Mouse (Mus musculus) hindlimb bud, embryonic 11.5 days (tissue): ENCODE measurements around the gene Lrrc51.
"Not testable (repeated sequence)": the region's sequence is repeated elsewhere in the genome, so short reads cannot be mapped to it uniquely, and the experiment has no call there.

Experiments used
- DNase-seq: peaks from one replicate; pipeline ENCODE4 v3.0.0-alpha.2; 2012; ENCODE audit warnings: low read depth, low spot score; ENCODE audit errors: extremely low spot score

Lrrc51 gene

DNA sequence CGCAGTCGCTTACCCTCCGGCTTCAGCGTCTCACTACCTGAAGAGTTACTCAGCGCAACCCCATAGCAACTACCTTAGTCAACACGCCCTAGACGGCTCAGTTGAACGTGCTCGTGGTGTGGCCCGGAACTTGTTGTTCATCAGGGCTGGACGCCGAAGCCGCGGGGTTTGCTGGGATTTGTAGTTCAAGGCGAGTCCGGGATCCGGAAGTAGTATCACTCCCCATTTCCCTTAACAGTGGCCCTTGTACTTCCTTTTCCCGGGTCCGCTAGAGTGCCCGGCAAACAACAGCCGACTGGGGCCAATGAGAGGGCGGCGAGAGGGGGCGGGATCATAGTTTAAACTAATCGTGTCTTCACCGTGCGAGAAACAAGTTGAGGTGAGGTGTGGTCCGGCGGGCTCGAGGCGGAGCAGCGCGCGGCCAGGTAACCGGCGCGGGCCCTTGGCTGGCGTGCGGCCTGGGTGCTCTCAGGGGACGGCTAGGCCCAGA, at the start of gene Lrrc51, which contains the start of gene Numa1:
Gene Lrrc51, minus strand, starts transcription at position 145 of the 490 bp plus-strand sequence.
Gene Numa1, plus strand, starts transcription at position 361 of the 490 bp plus-strand sequence.
- DNase-seq: peak; percentile 87

DNA sequence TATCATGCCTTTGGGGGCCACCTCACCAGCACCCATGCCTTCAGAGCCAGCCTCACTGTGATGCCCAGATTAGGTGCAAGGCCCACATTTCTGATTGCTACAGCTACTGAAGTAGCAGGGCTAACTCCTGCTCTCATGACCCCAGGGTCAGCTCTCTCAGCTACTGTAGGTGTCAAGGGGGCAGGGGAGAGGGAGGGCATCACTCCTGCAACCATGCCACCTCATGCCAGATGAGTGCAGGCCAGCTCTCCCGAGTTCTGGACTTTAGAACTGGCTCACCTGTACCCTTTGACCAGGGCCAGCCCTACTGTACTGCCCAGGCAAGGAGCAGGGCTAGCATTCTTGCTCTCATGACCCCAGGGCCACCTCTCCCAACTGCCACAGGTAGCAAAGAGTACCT, 49.0 kb upstream of the Lrrc51 start:
- no peak for DNase-seq

DNA sequence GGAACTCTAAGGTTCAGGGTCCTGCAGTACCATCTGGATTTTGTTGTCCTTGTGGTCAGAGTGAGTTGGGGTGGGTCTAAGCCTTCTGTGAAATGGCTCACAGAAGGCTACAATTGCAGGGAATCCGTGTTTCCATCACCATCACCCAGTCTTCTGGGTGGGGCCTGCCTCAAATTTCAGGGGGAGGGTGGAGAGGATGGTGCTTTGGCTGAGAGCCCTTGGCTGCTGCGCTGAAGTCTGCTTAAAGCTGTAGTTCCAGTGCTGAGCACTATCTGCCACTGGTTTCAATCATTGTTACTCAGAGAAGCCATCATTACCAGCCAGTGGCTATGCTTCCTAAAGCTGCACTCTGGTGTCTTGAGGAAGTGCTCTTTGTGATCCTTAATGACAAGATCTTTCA, 40.8 kb upstream of the Lrrc51 start:
- DNase-seq: no peak

DNA sequence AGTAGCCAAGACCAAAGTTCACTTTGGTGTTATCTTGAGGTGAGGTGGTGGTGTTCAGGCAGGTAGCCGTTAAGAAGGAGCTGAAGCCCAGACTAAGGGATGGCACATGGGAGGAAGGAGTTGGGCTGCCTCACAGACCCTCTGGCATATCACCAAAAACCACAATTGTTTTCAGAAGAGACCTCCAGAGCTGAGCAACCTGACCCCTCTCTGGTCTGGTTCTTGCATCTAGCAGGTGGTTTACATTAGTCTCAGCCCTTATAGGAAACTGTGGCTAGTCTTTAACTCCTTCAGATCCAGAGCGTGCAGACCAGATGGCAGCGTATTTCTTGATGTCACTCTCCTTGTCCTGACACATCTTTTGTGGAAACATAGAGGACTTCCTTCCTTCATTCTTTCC, 40.0 kb upstream of the Lrrc51 start:
- no peak for DNase-seq

DNA sequence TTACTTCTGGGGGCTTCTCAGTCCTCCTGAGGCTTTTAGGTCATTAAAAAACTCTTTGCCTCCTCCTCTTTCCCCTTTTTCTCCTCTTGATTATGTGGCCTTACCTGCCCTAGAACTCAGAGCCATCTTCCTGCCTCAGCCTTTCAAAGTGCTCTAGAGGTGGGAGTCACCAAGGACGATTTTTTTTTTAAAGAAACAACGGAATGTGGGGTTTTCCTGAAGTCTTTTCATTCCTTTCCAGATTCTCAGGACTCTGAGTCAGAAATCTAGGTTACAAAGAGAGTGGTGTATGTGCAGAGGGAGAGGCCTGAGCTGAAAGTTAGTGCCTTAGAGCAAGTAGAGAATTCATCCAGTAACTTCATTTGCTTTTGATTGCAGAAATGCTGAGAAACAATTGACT, 38.0 kb upstream of the Lrrc51 start:
- DNase-seq: no peak

DNA sequence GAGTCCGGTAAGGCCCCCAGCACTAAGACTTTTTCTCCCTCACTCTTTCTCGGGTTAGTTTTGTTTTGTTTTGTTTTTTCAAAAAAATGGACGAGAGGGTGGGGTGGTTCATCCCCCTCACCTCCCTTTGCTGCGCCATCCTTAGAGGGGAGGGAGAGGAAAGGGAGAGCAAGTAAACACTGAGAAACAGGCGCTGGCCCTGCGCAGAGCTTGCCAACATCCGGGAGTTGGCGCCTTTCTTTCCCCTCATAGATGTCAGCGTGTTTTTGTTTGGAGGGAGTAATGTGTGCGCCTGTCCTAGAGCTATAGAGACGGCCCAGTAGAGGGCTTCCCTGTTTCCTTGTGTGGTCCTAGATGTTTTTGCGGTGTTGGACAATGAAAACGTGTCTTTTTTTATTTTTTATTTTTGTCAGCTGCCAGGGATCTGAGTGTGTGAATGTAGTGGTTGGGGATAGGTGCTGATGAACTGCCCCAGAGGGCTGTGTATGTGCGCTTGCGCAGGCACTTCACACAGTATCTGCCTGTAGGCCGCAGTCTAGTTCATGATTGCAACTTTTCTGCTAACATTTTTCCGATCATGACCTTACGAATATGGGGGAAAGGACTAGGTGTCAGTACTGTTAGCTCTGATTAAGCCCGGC, 37.2 kb upstream of the Lrrc51 start:
- no peak for DNase-seq

DNA sequence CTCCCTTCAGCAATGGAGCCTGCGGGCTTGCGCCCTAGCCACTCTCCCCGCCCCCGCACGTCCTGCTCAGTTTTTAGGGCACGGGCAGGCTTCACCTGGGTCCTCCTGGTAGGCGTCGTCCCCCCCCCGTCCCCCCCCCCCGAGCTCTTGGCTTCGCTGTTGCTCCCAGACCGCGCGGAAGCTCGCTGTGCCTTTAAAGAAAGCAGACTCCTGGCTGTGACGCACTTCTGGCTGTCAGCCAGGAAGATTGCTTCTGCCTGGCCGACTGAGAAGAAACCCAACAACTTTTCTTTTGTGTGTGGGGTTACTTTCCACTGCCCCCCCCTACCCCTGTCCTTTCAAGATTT, 36.7 kb upstream of the Lrrc51 start:
- DNase-seq: no peak

DNA sequence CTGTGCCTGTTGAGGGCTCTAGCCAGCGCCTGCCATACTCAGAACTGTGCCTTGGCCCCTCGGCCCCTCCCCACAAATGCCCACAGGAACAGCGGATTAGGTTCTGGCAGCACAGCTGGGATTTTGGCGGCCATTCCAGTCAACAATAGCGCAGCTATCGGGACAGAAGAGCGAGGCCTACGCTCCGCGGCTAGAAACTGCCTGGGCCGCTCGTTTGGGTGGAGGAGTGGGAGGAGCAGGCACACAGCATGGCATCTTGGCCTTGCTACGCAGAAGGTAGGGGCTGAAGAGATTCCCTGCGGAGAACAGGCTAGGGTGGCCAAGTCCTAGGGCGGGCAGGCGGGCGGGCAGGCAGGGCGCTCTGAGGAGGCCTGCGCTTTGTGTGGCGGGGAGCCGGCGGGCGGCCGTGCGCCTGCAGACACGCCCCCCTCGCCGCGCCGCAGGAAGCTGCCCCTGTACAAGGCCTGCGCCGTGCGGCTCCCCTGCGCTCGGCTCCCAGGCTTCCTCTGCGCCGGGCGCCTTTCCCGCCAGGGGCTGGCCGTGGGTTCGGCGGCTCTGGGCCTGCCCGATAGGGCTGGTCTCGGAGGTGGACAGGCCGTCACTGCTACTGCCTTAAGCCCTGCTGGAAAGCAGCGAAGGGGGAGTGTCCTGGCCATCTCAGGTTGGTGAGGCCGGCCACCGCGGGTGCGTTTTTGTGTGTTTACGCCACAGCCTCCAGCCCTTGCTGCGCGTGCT, 36.2 kb upstream of the Lrrc51 start:
- no peak for DNase-seq

DNA sequence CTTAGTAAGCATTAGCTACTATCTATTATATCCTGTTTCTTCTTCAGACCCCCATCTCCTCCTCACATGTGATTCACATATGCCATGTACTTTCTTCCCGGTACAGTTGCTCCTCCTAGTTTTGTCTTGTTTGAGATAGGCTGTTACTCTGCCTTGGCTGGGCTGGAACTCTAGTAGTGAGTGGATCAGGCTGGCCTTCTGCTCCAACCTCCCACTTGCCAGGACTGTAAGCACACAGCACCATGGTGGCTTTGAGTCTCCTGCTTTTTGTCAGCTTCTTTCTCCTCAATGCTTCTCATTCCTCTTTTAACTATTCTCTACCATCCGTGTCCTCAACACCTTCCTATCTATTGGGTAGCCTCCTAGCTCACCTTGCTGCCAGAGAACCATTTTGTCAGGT, 35.1 kb upstream of the Lrrc51 start:
- no peak for DNase-seq

DNA sequence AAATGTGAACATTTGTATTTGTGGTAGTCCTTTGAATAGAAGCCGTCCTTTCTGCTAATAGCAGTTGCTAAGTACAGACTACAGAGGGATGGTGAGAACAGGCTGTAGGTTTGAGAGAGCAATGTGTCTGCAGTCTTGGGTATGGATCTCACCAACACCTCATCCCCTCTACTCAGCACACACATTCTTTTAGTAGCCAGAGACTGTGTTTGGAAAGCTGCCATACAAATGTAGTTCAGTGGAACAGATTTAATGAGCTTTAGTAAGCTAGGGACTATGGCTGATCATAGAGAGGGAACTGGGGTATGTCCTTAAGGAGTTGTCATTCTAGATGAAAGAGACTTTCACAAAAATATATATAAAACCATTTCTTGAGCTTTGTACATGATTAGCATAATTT, 33.6 kb upstream of the Lrrc51 start:
- DNase-seq: no peak

DNA sequence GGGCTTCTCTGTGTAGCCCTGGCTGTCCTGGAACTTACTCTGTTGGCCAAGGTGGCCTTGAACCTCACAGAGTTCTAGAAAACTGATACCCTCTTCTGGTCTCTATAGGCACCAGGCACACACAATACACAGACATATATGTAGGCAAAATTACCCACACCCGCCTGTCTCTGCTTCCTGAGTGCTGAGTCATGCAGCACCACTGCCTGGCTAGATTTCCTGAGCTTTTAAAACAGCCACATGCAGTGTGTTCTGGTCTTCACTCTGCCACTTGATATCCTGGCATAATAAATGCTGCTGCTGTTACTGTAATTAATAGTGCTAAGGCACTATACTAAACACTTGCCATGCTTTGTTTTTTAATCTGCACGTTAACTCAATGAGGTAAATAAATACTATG, 31.9 kb upstream of the Lrrc51 start:
- no peak for DNase-seq

DNA sequence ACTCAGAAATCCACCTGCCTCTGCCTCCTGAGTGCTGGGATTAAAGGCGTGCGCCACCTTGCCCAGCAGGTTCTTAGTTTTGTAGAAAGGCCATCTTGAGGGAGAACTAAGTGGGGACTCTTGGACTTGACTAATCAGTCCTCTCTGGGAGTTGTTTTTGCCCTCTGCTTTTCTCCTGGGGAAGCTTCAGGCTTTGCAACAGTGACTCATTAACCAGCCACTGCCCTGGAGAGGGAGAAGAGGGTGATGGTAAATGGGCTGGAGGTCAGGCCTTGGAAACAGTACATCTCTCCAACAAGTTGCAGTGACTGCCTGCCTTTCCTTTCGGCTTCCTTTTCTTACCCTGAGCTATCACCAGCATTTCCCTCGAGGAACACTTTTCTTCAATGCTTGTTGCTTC, 30.9 kb upstream of the Lrrc51 start:
- DNase-seq: no peak

DNA sequence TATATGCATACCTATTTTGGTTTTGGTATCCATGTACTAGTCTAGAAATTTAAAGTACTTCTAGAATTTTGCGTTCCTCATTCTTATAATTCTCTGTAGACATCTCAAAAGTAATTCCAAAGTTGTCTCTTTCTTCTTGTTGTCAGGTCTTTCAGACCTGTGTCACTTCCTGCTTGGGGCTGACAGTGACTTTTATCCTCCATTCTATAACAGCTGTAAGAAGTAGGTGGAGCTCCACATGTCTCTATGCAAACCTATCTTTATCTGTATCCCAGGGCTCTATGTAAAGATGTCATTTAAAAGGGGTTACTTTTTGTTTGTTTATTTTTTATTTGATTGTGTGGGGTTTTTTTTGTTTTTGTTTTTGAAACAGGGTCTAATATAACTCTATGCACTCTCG, 29.9 kb upstream of the Lrrc51 start:
- no peak for DNase-seq

DNA sequence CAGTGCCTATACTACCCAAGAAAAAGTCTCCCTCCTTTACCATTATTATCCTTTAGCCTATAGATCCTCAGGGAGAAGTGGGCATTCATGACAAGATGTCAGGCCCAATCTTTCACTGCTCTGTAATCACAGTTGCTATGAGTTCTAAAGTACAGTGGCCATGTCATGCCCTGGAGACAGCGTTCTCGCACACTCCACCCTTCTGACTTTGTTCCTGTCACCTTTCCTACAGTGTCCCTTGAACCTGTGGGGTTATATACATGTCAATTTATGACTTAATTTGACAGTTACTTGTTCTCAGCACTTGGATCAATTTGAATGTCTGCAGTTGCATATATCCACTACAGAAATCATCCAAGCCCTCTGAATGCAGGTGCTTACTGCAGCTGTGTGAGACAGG, 29.1 kb upstream of the Lrrc51 start:
- no peak for DNase-seq

DNA sequence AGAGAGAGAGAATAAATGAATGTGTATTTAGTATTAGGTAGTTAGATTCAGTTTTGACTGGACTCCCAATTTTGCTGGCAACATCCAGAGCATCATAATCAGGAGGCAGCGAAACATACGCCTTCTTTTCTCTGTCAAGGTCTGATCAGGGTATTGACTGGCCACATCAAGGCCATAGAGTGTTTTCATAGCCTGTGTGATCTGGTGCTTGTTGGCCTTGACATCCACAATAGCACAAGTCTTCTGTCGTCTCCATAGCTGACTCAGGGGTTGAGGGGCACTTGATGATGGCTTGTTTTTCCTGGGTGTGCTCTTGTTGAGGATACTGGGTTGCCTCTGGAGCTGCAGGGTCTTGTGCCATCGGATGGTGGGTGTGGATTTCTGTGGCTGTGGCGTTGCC, 23.2 kb upstream of the Lrrc51 start:
- DNase-seq: no peak

DNA sequence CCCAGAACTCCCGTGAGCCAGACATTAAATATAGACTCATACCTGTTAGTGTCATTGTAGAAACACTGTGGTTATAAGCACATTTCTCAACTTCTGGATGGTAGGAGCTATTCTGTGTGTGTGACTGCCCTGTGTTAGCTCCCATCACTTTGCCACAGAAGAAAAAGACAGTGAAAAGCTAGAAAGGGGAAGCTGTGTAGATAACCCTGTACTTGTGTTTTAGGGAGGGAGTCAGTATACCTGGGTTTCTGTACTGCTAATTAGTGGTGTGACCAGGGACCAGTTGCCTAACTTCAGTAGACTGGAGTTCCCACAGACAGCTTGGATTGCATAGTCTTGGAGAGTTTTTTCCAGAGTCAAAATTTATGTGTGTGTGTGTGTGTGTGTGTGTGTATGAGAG, 22.8 kb upstream of the Lrrc51 start:
- no peak for DNase-seq

DNA sequence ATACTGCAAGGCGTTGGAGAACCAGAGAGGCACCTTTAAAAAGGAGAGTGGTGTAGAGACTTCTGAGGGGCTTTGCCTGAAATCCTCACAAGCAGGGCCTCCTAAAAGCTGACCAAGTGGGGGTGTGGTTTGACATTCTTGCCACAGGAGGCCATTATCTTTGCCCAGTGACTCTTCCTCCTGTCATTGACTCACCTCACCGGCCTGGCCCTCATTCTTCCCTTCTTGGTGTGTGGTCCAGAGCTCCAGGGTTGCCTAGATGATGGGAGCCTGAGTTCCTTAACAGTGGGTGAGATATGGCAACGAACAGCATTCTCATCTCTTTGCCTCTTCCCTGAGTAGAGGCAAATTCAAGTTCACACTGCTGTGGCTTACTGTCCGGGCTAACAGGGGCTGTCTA, 22.2 kb upstream of the Lrrc51 start:
- no peak for DNase-seq

DNA sequence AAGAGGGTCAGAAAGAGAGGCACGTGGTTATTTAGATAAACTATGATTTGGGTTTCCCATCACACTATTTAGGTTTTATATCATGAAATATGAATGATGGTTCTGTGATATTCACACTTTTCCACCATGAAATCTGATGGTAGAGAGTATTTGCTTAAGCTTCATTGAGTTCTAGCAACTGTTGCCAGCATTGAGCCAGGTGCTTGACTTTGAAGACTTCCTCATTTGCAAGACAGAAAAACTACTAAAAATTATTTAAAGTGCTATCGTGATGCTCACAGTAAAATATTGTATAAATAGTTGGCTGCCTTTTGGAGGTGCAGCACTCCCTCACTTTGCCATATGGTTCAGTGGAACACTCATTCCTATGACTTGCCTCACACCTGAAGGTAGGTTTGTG, 21.6 kb upstream of the Lrrc51 start:
- DNase-seq: no peak

DNA sequence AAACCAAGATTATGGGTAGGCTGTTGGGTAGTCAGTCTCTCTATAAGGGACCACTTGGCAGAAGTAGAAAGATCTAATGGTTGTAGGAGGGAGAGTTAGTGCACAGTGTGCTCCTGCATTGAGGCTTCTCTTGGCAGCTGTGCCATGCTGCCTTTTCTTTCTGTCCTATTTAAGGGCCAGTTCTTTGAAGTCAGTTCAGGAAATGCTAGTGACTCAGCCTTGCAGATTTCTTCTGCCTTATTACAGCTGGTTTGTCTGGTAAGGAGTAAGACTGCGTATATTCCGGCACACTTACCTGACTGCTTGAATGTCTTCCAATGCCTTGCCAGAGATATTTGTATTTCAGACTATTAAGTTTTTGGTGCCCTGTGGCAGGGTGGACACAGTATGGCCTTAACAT, 20.5 kb upstream of the Lrrc51 start:
- DNase-seq: no peak

DNA sequence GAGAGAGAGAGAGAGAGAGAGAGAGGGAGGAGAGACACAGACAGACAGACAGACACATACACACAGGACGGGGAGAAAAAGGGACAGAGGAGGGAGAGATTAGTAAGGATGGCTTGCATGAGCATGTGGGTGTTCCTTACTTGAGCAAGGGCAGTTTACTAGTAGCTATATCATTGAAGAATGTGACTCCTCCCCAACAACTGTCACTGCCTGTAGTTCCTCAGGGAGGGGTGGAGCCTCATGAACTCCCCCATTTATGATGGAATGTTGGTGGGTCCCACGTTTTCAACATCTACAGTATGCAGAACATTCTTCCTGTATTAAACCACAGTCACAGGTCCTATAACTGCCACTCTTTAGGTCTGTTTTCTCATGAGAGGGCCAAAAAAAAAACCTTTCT, 18.4 kb upstream of the Lrrc51 start:
- DNase-seq: no peak

DNA sequence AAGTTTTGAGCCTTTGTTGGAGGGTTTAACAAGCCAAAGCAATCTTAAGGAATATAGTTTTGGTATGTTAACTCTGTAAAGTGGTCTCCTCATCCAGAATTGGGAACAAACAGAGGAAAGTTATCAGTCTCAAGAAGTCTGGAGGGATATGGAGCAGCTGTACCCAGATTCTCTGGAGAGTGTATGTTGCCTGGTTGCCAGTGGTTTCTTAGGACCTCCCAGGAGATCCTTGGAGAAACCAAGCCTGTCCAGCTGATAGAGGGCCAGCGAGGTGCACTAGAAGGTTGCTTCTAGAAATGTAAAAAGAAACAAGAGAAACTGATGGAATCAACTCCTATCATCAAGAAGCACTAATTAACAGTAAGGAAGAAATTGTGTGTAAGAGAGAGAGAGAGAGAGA, 18.0 kb upstream of the Lrrc51 start:
- no peak for DNase-seq

DNA sequence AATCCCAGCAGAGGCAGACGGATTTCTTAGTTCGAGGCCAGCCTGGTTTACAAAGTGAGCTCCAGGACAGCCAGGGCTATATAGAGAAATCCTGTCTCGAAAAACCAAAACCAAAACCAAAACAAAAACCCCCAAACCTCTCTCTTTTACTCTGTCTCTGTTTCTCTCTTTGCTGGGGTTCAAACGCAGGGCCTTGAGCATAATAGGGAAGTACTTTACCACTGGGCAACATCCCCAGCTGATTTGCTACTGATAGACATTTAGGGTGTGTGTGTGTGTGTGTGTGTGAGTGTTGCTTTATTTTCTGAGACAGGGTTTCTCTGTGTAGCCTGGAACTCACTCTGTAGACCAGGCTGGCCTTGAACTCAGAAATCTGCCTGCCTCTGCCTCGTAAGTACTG, 15.3 kb upstream of the Lrrc51 start:
- not testable (repeated sequence) for DNase-seq

DNA sequence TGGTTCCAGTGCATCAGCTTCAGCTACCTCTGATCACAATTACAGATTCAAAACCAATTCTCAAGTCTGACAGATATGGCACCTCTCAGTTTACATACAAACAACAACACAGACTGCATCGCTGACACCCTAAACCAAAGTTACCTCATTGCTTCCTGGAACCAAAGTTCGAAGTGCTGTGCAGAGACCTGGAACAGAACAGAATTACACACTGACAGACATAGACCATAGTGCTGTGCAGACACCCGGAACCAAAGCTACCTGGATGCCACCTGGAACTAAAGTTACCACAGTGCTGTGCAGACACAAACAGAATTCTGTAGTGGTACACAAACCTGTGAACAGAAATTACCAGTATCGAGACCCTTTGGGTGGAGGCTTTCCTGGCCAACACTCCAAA, 6.1 kb upstream of the Lrrc51 start:
- no peak for DNase-seq
